Mouse (Mus musculus) stomach, embryonic 16.5 days (tissue): Measurements from ENCODE around the gene Aptx. TPM values are rescaled to one million over a fixed set of nuclear protein-coding genes. Genes with fewer than 3 reads are reported as not detected.

Experiments
- ATAC-seq: fragments of 200-750 bp; cut with Nextera tagmentation; 2 replicates; pipeline ENCODE4 v1.8.0; 2017; ENCODE audit warnings: moderate number of reproducible peaks, moderate TSS enrichment; ENCODE audit not compliant: insufficient read depth, low FRiP score
- H3K27ac ChIP-seq: fragments of 300-500 bp; sonication (generic); 2 replicates; pipeline ENCODE4 v1.5.1; 2014; ENCODE audit warnings: low read length
- H3K27me3 ChIP-seq: fragments of 300-500 bp; sonication (generic); 2 replicates; pipeline ENCODE4 v1.6.1; 2014; ENCODE audit warnings: low read length, control low read depth, mixed read lengths; ENCODE audit not compliant: control insufficient read depth, insufficient read depth
- H3K36me3 ChIP-seq: fragments of 300-500 bp; sonication (generic); 2 replicates; pipeline ENCODE4 v1.6.1; 2014; ENCODE audit warnings: low read length; ENCODE audit not compliant: control insufficient read depth, insufficient read depth
- H3K4me1 ChIP-seq: fragments of 300-500 bp; sonication (generic); 2 replicates; pipeline ENCODE4 v1.6.1; 2014; ENCODE audit warnings: low read length, control low read depth, mixed read lengths; ENCODE audit not compliant: control insufficient read depth, insufficient read depth
- H3K4me2 ChIP-seq: fragments of 300-500 bp; sonication (generic); 2 replicates; pipeline ENCODE4 v1.6.1; 2014; ENCODE audit warnings: low read depth, low read length, mixed read lengths
- H3K4me3 ChIP-seq: fragments of 300-500 bp; sonication (generic); replicated peaks from 2 replicates; pipeline ENCODE4 v1.5.1; 2014; ENCODE audit warnings: mild to moderate bottlenecking, low read length
- H3K9ac ChIP-seq: fragments of 300-500 bp; sonication (generic); 2 replicates; pipeline ENCODE4 v1.6.1; 2014; ENCODE audit warnings: low read length
- H3K9me3 ChIP-seq: fragments of 300-500 bp; sonication (generic); replicated peaks from 2 replicates; pipeline ENCODE4 v1.6.1; 2016; ENCODE audit warnings: low read length, control low read depth; ENCODE audit not compliant: control insufficient read depth
- WGBS: fragments of 180-500 bp; shearing (Covaris S2); extraction: QIAGEN DNeasy Blood & Tissue Kit; methylation state at CpG from one replicate; pipeline ENCODE4 v1.1.7; 2014; 5-methylcytosine and 5-hydroxymethylcytosine counted together
- polyA plus RNA-seq: library from polyadenylated mRNA; unstranded; fragments of >200 nt; fragmentation: Nextera tagmentation; extraction: Ambion mirVana; gene quantifications from 2 replicates; pipeline ENCODE4 v1.2.1, GENCODE M21; 2015

The Aptx gene
- polyA plus RNA-seq = 24.1 and 24.2 TPM in 2 replicates

- Histone ChIP-seq H3K27me3 (no peaks in the 10 kb centered on the region), H3K36me3 (no peaks in the 10 kb centered on the region), H3K4me3 (peak within 1 kb of the TSS; percentile 66), H3K9ac (peak within 1 kb of the TSS; percentile 77), H3K27ac (peak within 1 kb of the TSS; percentile 99), H3K4me2 (peak within 1 kb of the TSS; percentile 65), H3K9me3 (no peaks in the 10 kb centered on the region), H3K4me1 (peaks cover 12% of the 10 kb centered on the region)
- WGBS = under 1% methylated on average over 42 of the region's 42 CpGs
- peak; percentile 92 for ATAC-seq
Observed at GRCm38 (mm10) chr4:40702797-40703709, at the start of gene Aptx. TSS of gene Aptx (minus strand) at chr4:40703194.

GRCm38 (mm10) chr4:40735351-40735750 lies 32.4 kb upstream of the Aptx start:
- WGBS = 62% methylated on average over 1 of the region's 1 CpGs
- H3K27ac ChIP-seq = no peak overlapping the region
- H3K4me3 ChIP-seq = no peak overlapping the region
- peaks cover 21% of the 10 kb centered on the region for H3K36me3 ChIP-seq
- no peak for ATAC-seq
- H3K27me3 ChIP-seq = no peaks in the 10 kb centered on the region
- H3K9me3 ChIP-seq = no peaks in the 10 kb centered on the region
- no peak overlapping the region for H3K9ac ChIP-seq
- H3K4me2 ChIP-seq = no peak overlapping the region
- no peaks in the 10 kb centered on the region for H3K4me1 ChIP-seq

GRCm38 (mm10) chr4:40731262-40731661 lies 28.3 kb upstream of the Aptx start:
- ATAC-seq = no peak
- Histone ChIP-seq H3K27ac (no peak overlapping the region), H3K4me1 (no peaks in the 10 kb centered on the region), H3K36me3 (peaks cover 31% of the 10 kb centered on the region), H3K9ac (no peak overlapping the region), H3K27me3 (no peaks in the 10 kb centered on the region), H3K9me3 (no peaks in the 10 kb centered on the region), H3K4me3 (no peak overlapping the region), H3K4me2 (no peak overlapping the region)

GRCm38 (mm10) chr4:40727247-40727646 lies 24.3 kb upstream of the Aptx start:
- WGBS = 76% methylated on average over 1 of the region's 1 CpGs
- Histone ChIP-seq H3K9ac (no peak overlapping the region), H3K9me3 (no peaks in the 10 kb centered on the region), H3K4me3 (no peak overlapping the region), H3K27ac (no peak overlapping the region), H3K27me3 (no peaks in the 10 kb centered on the region), H3K4me2 (no peak overlapping the region), H3K36me3 (peaks cover 31% of the 10 kb centered on the region), H3K4me1 (peaks cover 14% of the 10 kb centered on the region)
- ATAC-seq = no peak

- no peak overlapping the region for H3K27ac ChIP-seq
- H3K9me3 ChIP-seq = no peaks in the 10 kb centered on the region
- no peaks in the 10 kb centered on the region for H3K27me3 ChIP-seq
- H3K4me2 ChIP-seq = 0 out of 2 replicates have a peak overlapping the region, but pooled peaks have one; percentile 84
- peaks cover 26% of the 10 kb centered on the region for H3K36me3 ChIP-seq
- no peak overlapping the region for H3K4me3 ChIP-seq
- peaks cover 23% of the 10 kb centered on the region for H3K4me1 ChIP-seq
- H3K9ac ChIP-seq = no peak overlapping the region
- ATAC-seq = no peak
Observed at GRCm38 (mm10) chr4:40725554-40725953, 22.6 kb upstream of the Aptx start.

- H3K27ac ChIP-seq = no peak overlapping the region
Observed at GRCm38 (mm10) chr4:40725141-40725540, 22.1 kb upstream of the Aptx start.

GRCm38 (mm10) chr4:40722687-40723460 lies 19.9 kb upstream of the Aptx start:
- WGBS = under 1% methylated on average over 61 of the region's 62 CpGs
- H3K27me3 ChIP-seq = no peaks in the 10 kb centered on the region
- peak overlapping the region; percentile 54 for H3K4me3 ChIP-seq
- H3K4me2 ChIP-seq = peak overlapping the region; percentile 84
- H3K4me1 ChIP-seq = peaks cover 23% of the 10 kb centered on the region
- H3K9ac ChIP-seq = peak overlapping the region; percentile 98
- no peaks in the 10 kb centered on the region for H3K9me3 ChIP-seq
- peaks cover 17% of the 10 kb centered on the region; the same call in 1 of the 2 replicates for H3K36me3 ChIP-seq
- H3K27ac ChIP-seq = peak overlapping the region; percentile 100
- ATAC-seq = peak; percentile 80

More at GRCm38 (mm10) chr4:40725141-40725540, 22.1 kb upstream of the Aptx start:
- peak overlapping the region; percentile 54; the same call in 1 of the 2 replicates for H3K4me3 ChIP-seq
- H3K27me3 ChIP-seq = no peaks in the 10 kb centered on the region
- 78% methylated on average over 7 of the region's 7 CpGs for WGBS
- no peaks in the 10 kb centered on the region for H3K9me3 ChIP-seq
- no peak overlapping the region for H3K9ac ChIP-seq
- H3K4me2 ChIP-seq = peak overlapping the region; percentile 84; the same call in 1 of the 2 replicates
- ATAC-seq = no peak
- H3K4me1 ChIP-seq = peaks cover 23% of the 10 kb centered on the region
- H3K36me3 ChIP-seq = peaks cover 24% of the 10 kb centered on the region

- H3K9me3 ChIP-seq = no peaks in the 10 kb centered on the region
- H3K27ac ChIP-seq = peak within 1 kb of the TSS; percentile 100
- H3K4me1 ChIP-seq = peaks cover 23% of the 10 kb centered on the region
- H3K4me2 ChIP-seq = peak within 1 kb of the TSS; percentile 84
- peak within 1 kb of the TSS; percentile 54 for H3K4me3 ChIP-seq
- H3K27me3 ChIP-seq = no peaks in the 10 kb centered on the region
- peaks cover 13% of the 10 kb centered on the region; the same call in 1 of the 2 replicates for H3K36me3 ChIP-seq
- H3K9ac ChIP-seq = peak within 1 kb of the TSS; percentile 98
- WGBS = under 1% methylated on average over 51 of the region's 54 CpGs
- peak; percentile 96 for ATAC-seq
Observed at GRCm38 (mm10) chr4:40722011-40722666, 19.1 kb upstream of the Aptx start, which contains the start of gene Dnaja1. TSS of gene Dnaja1 (plus strand) at chr4:40722150.
